Mouse (Mus musculus) neural tube, embryonic 10.5 days (tissue): ENCODE data around the gene Zfp719.

Experiments
- DNase-seq: peaks from one replicate; pipeline ENCODE4 v3.0.0-alpha.2; 2017; ENCODE audit warnings: low spot score; ENCODE audit errors: extremely low spot score

Gene Zfp719

GRCm38 (mm10) chr7:43606896-43607742 is 27.7 kb downstream of the Zfp719 start, which contains the start of gene Zfp819:
Gene Zfp819, plus strand, starts transcription at chr7:43607169.
- DNase-seq: peak; percentile 69

- no peak for DNase-seq
Measured at GRCm38 (mm10) chr7:43607743-43608287, 28.4 kb downstream of the Zfp719 start.

DNA sequence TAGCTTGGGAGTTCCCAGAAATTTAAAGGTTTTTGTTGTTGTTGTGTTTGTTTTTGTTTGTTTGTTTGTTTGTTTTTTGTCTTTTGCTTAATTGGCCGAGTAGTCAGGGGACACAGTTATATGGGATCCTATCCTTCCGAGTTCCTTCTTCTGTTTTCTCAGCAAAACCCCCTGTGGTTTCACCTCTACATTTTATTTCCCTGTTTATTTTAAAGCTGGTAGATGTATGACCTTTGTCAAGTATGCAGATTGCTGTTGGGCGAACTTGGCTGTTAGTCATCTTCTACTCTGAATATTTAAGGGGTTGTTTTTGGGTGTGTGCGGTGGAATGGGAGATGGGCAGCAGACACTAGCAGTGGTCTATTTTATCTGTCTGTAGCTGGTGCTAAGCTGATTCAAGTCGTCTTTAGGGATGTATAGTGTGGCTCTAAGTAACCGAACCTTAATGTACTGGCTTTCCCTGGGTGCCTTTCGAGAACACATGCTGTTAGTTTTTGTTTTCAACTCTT is 29.0 kb downstream of the Zfp719 start:
- no peak for DNase-seq

DNA sequence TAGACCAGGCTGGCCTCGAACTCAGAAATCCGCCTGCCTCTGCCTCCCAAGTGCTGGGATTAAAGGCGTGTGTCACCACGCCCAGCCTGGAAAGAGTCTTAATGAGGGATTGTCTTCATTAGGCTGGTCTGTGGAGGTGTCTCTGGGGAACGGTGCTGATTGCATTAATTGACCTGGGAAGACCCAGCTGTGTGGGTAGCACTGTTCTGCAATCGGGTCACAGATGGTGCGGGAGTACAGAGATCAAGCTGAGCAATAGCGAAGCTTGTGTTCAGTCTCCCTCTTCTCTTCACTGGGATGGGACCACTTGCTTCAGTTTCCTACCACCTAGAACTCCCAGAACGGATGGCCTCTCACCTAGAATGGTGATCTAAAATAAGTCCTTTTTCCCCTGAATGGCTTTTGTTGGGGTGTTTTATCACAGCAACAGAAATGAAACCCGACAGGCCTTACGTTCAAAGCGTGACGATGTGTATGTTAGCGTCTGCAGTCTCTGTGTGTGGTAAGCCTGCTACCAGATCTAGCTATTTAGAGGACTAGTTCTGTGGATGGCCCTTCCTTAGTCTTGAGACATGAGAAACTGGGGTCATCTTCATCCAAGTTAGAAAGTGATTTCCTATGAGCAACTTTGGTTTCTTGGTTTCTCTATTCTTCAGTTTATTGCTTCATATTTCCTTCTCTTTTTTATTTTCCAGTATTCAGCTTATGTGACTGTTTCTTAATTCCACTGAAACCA is 34.6 kb downstream of the Zfp719 start:
- no peak for DNase-seq

- DNase-seq: no peak
Measured at GRCm38 (mm10) chr7:43622927-43623326, 43.5 kb downstream of the Zfp719 start.

GRCm38 (mm10) chr7:43623819-43624218 is 44.4 kb downstream of the Zfp719 start:
- peak; percentile 32 for DNase-seq

DNA sequence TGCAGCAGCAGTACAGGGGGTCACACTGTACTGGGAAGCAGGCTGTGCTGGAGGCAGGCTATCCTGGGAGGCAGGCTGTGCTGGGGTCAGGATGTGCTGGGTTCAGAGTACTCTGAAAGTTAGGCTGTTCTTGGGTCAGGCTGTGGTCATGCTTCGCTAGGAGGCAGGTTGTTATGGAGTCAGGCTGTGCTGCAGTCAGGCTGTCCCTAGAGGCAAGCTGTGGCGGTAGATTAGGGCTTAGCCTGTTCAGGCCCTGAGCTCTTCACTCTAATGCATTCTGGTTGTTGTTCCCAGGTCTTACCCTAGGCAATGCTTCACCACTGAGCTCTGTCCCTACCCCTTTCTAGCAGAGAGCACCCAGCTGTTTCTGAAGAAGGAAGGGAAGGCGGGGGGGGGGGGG is 45.7 kb downstream of the Zfp719 start:
- DNase-seq: no peak

DNA sequence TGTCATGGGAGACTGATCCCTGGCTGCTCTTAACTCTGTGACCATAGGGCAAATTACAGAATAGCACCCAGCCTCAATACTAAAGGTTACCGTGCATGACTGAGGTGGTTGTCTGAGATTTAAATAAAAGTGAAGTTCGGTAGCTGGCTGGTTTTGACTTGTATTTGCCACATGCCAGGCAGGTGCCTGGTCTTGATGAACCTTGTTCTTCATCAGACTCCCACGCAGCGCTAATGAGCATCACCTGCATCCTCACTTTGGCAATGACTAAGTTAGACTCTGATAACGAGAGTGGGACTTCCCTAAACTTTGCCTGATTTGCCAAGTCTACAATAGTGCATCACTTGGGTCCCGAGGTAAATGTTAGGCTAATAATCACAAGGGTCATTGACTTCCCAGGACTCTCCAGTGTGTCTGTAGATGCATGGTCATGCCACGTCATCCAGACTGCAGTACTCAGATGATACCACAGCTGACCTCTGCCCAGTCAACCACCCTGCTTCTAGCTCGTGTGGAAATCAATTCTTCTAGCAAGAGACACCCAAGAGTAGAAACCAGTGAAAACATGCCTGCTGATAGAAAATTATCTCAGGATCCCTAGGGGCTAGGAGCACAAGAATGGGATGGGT is 46.5 kb downstream of the Zfp719 start:
- DNase-seq: no peak

DNA sequence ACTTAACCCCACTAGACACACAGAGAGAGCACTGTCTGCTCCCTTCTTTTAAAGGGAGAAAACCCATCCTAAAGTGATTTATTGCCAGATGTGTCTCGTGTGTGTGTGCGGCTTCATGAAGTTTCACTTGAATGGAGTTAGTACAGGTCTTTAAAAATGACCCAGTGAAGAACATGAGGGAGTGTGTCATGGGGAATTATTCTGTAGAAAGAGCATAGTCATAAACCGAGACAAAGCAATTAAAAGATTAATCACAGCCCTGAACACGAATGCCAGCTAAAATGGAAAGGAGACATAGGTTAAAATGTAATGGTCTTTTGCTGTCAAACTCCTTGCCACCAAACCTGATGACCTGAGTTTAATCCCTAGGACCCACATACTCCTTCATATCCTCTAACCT is 54.5 kb downstream of the Zfp719 start:
- DNase-seq: no peak

GRCm38 (mm10) chr7:43634500-43634899 is 55.1 kb downstream of the Zfp719 start, which contains the start of gene Ceacam18:
Gene Ceacam18, plus strand, starts transcription at chr7:43634707.
- no peak for DNase-seq

DNA sequence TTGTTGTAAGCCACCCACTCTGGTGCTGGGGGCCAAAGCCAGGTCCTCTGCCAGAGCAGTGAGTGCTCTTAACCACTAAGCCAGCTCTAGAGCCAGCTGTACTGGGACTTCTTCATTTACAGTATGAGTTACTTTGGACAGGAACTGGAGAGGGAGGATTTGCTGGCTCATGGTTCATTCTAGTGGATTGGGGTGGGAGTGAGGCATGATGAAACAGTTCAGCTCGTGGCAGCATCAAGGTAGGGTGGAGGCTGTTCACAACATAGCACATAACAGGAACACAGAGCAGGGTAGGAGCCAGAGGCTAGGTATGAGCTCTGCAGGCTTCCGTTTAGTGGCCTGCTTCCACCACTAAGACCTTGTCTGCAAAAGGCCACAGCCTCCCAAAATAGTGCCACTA is 56.8 kb downstream of the Zfp719 start:
- DNase-seq: no peak

DNA sequence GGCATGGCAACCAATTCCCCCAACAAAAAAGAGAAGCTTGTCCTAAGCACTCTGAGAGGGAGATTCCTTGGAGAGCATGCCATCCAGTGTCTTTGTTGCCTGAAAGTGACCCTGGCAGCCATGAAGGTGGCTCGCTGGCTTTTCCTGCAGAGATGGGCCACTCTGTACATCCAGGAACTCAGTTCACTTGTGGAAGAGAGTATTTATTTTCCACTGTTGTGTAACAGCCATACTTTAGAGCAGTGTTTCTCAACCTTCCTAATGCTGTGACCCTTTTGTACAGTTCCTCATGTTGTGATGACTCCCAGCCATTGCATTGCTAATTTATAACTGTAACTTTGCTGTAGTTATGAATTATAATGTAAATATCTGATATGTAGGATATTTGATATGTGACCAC is 57.7 kb downstream of the Zfp719 start:
- no peak for DNase-seq

- no peak for DNase-seq
Measured at GRCm38 (mm10) chr7:43642587-43642986, 63.2 kb downstream of the Zfp719 start.
